Mouse (Mus musculus) cortical plate, adult 2 months (tissue): Measurements from ENCODE around the gene Ankrd53.

Experiments
- CTCF ChIP-seq: fragments of 200-500 bp; IDR thresholded peaks from 2 replicates; pipeline ENCODE4 v1.5.1; 2011; ENCODE audit warnings: mild to moderate bottlenecking, control low read depth, low read length; ENCODE audit not compliant: insufficient read depth; ENCODE audit errors: extremely low read depth
- POLR2A ChIP-seq: fragments of 200-500 bp; IDR thresholded peaks from 2 replicates; pipeline ENCODE4 v1.6.1; 2011; ENCODE audit warnings: mild to moderate bottlenecking, low read length, control low read depth; ENCODE audit not compliant: insufficient read depth; ENCODE audit errors: extremely low read depth

GRCm38 (mm10) chr6:83713271-83714136, 48.9 kb upstream of the Ankrd53 start:
- TF ChIP-seq POLR2A (no peak), CTCF (no peak)
